Mouse (Mus musculus) ovary, postnatal 10 days (tissue): ENCODE data around the gene Katnb1.

ENCODE experiments used
- DNase-seq: peaks from one replicate; pipeline ENCODE4 v3.0.0; 2022; ENCODE audit warnings: low spot score

Katnb1 gene

GRCm38 (mm10) chr8:95084744-95085431 is 3.9 kb downstream of the Katnb1 start:
- DNase-seq: no peak

DNA sequence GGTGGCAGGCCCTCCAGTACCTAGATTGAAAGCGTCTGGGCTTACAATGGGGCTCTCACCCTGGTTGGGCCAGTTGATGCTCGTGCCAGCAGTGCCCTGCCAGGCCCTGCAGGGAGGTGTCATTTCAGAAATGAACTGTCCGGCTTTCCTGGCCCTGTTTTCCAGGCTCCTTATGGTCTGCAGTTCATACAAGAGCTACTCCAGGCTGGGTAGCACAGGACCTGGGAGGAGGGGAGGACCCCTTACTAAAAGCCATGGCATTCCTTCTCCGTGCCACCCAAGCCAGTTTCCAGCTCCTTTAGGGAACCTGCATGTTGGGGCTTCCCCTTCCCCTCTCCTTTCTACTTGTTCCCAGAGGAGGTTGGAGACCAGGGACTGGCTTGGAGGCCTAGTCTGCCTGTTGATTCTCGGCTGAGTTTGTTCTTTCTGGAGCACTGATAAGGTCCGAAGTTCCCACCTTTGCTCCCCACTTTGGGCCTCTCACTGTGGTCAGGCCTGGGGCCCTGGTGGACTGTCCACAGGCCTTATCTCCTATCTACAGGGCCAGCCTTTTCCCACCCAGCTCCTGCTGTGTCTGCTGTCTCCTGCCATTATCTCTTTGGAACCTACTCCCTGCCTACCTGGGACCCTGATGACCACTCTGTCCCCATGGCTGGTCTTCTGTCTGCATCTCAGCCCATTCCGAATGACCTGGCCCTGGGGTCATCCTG is 4.6 kb downstream of the Katnb1 start:
- DNase-seq: no peak

DNA sequence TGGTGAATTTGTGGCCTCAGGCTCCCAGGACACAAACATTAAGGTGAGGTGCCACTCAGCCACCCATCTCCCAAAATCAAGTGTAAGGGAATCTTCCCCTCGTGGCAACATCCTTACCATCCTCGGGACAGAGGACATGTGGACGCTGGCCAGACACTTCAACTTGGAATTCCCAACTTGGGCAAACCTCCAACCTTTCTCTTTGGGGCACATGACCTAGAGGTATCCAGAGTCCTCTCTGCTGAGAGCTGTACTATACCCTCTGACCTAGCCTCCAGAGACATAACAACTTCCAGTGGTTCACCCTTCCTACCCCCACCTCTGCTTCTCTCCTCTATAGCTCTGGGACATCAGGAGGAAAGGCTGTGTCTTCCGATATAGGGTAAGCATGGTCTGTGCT is 12.6 kb downstream of the Katnb1 start:
- no peak for DNase-seq

DNA sequence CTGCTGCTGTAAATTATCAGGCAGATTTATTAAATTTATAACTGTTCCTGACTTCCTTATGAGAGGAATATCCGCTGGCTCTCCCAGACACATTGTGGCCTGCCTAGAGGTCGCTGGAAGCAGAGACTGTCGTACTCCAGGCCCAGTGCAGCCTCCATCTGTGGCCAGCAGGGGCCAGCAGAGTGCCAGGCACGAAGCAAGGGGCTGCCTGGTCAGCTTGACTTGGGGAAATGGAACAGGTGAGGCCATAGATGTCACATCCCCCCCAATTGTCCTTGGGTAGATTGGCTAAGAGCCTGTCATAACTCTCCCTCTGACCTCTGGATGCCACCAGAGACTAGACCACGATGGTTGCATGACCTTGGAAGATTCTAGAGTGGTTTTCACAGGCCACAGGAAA is 18.0 kb downstream of the Katnb1 start:
- DNase-seq: peak; percentile 38

GRCm38 (mm10) chr8:95101972-95102371 is 21.0 kb downstream of the Katnb1 start:
- no peak for DNase-seq

DNA sequence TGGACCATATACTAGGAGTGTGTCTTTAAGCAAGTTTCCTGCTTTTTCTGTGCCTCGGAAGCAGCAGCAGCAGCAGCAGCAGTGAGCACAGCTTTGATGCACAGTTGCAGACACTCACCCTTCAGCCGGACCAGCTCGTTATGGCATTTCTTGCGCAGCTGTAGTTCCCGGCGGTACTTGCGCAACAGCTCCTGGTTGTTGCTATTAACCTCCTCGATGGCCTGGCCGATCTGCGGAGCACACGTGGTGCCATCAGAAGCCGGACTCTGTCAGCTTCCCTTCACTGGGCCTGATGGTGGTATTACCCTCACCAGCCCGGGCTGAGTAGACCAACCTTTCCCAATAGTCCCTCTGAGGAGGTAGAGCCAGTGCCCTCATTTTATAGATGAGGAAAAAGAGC is 26.3 kb downstream of the Katnb1 start:
- no peak for DNase-seq

- DNase-seq: no peak
Observed at GRCm38 (mm10) chr8:95112594-95112993, 31.6 kb downstream of the Katnb1 start.

GRCm38 (mm10) chr8:95113108-95113507 is 32.1 kb downstream of the Katnb1 start:
- no peak for DNase-seq

DNA sequence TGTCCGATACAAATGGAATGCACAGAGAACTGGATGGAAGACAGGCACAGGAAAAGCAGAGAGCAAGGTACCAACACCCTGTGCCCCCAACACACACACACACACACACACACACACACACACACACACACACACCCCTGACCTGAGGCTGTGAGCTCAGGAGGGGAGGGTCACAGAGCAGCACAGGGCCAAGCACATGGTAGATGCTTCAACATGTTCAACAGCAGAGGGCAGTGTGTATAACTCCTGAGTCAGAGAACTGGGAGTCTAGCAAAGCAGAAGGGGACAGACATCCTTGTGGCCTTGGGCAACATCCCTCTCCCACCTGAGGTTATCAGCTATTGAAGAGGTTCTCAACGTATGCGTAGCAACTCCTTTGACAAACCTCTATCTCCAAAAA is 32.8 kb downstream of the Katnb1 start:
- DNase-seq: no peak

DNA sequence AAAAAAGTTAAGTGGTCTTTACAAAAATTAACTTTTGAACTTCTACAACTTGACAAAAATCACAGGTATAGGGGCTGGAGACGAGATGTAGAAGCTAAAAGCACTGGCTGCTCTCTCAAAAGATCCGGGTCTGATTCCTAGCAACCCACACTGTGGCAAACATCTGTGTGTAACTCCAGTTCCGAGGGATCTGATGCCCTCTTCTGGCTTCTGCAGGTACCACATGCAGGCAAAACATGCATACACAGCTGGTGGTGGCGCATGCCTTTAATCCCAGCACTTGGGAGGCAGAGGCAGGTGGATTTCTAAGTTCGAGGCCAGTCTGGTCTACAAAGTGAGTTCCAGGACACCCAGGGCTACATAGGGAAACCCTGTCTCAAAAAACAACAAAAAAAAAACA is 42.5 kb downstream of the Katnb1 start:
- DNase-seq: no peak

GRCm38 (mm10) chr8:95126497-95126896 is 45.5 kb downstream of the Katnb1 start:
- DNase-seq: no peak

DNA sequence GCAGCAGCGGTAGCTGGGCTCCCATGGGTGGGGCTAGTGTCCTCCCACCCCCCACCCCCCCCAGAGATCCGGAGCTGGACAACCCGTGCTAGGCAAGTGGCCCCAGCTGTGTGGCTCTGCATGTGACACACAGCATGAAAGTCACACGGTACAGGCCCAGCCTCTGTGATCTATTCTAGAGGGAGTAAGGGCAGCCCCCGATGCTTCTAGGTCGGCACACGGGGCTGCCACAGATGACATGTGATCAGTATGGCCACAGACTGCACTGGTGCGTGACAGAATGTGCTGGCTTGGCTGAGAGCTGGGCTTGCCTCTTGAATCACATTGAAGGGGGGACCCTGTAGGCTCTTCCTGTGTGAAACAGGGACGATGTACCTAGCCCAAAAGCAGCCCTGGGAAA is 46.7 kb downstream of the Katnb1 start:
- no peak for DNase-seq

DNA sequence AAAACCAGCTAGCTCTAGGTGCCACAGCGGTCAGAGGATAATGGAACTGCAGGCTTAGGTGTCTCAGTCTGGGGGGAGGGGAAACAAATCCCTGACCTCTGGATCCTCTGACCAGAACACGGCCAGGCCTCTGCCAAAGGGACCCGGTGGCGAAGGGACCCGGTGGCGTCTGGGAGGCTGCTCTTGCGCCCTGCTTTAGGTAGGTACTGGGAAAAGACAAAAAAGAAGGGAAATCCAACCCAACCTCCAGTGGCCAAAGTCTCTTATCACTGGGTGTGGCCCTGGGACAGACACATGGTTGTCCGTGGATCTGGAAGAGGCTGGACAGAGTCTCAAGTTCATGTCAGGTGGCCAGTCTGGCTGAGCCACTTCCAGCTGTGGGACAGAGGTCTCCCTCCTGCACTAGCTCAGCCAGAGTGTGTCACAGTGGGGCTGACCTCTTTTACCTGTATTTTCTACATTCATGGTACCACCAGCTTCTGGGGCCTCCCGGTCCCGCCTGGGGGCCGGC is 47.8 kb downstream of the Katnb1 start:
- DNase-seq: no peak

DNA sequence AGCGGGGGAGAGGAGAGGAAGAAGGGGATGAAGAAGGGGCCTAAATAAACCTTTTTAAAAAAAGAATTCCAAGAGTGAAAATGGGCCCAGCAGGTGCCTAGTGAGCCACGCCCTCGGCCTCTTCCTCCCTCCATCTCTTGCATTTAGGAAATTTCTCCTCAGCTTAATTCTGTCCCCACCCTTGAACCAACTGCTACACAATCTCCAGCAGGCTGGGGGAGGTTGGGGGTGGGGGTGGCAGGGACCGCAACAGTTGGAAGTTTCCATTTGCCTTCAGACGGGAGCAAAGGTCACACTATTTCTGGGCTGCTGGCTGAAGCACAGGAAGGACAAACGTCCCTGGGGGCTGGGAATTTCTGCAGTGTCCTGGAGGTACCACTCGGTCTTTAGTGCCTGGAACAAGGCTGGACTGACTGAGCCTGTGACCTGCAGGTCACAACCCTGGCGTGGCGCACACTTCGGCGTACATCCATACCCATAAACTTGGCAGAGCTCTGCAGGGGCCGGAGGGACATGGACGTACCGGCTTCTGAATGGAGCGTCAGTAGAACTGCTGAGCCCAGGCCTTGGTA is 50.1 kb downstream of the Katnb1 start:
- DNase-seq: no peak

- no peak for DNase-seq
Observed at GRCm38 (mm10) chr8:95131983-95132382, 51.0 kb downstream of the Katnb1 start.

DNA sequence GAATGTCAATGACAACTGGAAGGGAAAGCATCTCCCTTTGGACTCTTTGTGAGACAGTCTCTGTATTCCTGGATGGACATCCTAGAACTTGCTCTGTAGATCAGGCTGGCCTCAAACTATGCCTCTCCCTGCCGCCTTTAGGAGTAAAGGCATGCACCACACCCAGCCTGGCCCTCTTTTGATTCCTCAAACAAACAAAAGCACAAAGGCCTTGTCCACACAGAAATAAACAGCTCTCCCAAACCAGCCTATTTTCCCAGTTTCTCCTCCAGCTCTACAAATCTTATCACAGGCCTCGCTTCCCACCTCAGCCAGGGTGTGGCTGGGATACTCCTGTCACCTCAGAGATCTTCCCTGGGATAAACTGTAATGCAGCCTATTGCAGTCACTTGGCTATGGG is 53.2 kb downstream of the Katnb1 start:
- no peak for DNase-seq

DNA sequence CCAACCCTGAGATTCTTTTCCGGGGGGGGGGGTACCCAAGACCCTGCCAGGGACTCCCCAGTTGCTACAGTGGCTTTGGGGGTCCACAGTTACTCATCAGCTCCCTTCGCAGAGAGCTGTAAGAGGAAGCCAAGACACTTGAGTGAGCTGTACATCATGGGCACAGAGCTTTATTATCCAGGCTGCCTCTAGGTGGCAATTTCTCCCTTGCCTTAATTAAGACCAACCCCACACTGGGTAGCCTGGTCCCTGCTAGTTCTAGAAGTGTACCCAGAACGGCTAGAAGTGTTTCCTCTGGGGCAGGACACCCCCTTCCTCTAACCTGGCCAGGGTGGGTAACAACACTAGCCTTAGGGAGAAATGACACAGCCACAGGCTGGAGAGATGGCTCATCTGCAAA is 54.3 kb downstream of the Katnb1 start:
- no peak for DNase-seq

- DNase-seq: no peak
Observed at GRCm38 (mm10) chr8:95136218-95136617, 55.2 kb downstream of the Katnb1 start.

DNA sequence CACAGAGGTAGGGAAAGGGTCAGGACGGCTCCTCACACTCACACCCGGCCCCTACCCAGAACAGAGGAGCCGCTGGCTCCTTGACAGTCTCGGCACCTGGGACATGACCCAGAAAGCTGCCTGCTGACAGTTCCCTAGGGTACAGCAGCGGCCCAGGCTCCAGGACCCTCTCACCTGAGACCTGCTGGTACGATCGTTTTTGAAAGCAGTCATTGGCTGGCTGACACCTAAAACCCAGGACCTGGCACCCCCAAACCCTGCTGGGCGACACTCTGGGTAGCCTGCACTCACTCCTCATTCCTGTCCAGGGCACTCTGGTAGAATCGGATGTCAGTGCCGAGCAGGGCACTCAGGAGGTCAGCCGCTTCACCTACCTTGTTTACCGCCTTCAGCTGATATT is 56.2 kb downstream of the Katnb1 start:
- no peak for DNase-seq

GRCm38 (mm10) chr8:95137641-95138098 is 56.7 kb downstream of the Katnb1 start:
- DNase-seq: no peak

DNA sequence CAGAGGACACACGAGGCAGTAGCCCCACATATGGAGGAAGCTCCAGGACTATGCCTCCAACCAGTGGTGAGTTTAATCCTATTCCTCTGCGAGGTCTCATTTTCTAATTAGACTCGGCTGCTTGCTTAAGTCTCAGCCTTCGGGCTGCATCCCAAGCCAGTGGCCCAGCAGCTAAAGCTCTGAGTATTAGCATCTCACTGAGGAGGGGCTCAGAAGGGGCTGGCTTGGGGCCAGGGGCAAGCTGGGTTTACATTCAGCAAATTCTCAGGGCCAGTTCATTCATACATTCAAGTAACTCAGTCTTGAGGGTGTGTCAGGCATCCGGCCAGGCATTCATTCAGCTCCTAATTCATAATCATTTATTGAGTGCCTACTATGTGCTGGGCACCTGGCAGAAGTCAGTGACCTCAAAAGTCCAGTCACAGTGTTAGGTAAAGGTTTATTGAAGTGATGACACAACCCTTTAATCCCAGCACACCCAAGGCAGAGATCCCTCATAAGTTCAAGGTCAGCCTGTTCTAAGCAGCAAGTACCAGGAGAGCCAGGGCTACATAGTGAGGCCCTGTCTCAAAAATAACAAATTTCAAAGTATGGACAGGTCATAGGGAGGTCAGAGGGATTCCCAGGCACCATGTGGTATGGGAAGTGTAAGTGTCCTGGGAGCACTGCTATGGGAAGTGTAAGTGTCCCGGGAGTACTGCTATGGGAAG is 57.5 kb downstream of the Katnb1 start:
- no peak for DNase-seq

- DNase-seq: no peak
Observed at GRCm38 (mm10) chr8:95139051-95139365, 58.0 kb downstream of the Katnb1 start.

- DNase-seq: no peak
Observed at GRCm38 (mm10) chr8:95140555-95140954, 59.6 kb downstream of the Katnb1 start.
